Mouse (Mus musculus) G1E (cell line): Measurements from ENCODE around the gene Gtpbp3. TPM values are rescaled to one million over a fixed set of nuclear protein-coding genes. Genes with fewer than 3 reads are reported as not detected.
"Not testable (repeated sequence)": the region's sequence is repeated elsewhere in the genome, so short reads cannot be mapped to it uniquely, and the experiment has no call there.

Source experiments
- ATAC-seq: 2 replicates; pipeline ENCODE4 v1.8.0; 2016; ENCODE audit warnings: mild to moderate bottlenecking; ENCODE audit not compliant: insufficient number of reproducible peaks, poor library complexity, low FRiP score, severe bottlenecking; ENCODE audit errors: extremely low read depth
- DNase-seq: peaks from one replicate; pipeline ENCODE4 v3.0.0; 2012; ENCODE audit warnings: low spot score
- H3K27me3 ChIP-seq: 2 replicates; pipeline ENCODE4 v1.6.1; 2012; ENCODE audit warnings: mild to moderate bottlenecking, low read length, inconsistent platforms; ENCODE audit not compliant: insufficient read depth
- H3K36me3 ChIP-seq: replicated peaks from 2 replicates; pipeline ENCODE3; 2012; ENCODE audit warnings: mild to moderate bottlenecking, inconsistent platforms
- H3K4me1 ChIP-seq: 2 replicates; pipeline ENCODE4 v1.6.1; 2012; ENCODE audit warnings: low read depth, low read length, inconsistent platforms, mixed read lengths; ENCODE audit not compliant: insufficient read depth
- H3K4me3 ChIP-seq: 2 replicates; pipeline ENCODE4 v1.5.1; 2012; ENCODE audit warnings: low read depth, mild to moderate bottlenecking, inconsistent platforms, low read length, moderate library complexity, mixed read lengths
- H3K9me3 ChIP-seq: replicated peaks from 2 replicates; pipeline ENCODE4 v1.6.1; 2012; ENCODE audit warnings: inconsistent platforms
- CTCF ChIP-seq: IDR thresholded peaks from 2 replicates; pipeline ENCODE4 v1.5.1; 2012; ENCODE audit warnings: low read depth, low read length, inconsistent platforms, mixed read lengths
- GATA1 ChIP-seq: IDR thresholded peaks from 2 replicates; pipeline ENCODE4 v1.6.1; 2012; ENCODE audit warnings: borderline replicate concordance, low read length, inconsistent platforms, mixed read lengths
- GATA2 ChIP-seq: IDR thresholded peaks from 2 replicates; pipeline ENCODE4 v1.6.1; 2012; ENCODE audit warnings: low read depth, low read length, inconsistent platforms, borderline replicate concordance
- POLR2AphosphoS5 ChIP-seq: IDR thresholded peaks from 2 replicates; pipeline ENCODE4 v1.6.1; 2012; ENCODE audit warnings: low read depth, low read length, inconsistent platforms; ENCODE audit not compliant: insufficient replicate concordance
- TAL1 ChIP-seq: conservative IDR thresholded peaks from 2 replicates; pipeline ENCODE4 v1.6.1; 2012; ENCODE audit warnings: low read depth, low read length, inconsistent platforms, mixed read lengths
- polyA plus RNA-seq: library from polyadenylated mRNA; stranded (reverse); fragments of >175 nt; gene quantifications from 2 replicates; pipeline ENCODE4 v1.2.3, GENCODE M21; 2012
- total RNA-seq, 2 experiments: library from RNA; stranded (forward) in 1 of 2; stranded (reverse) in 1 of 2; fragments of 200-1000 nt in 1 of 2; fragments of >200 nt in 1 of 2; fragmentation: Nextera tagmentation in 1 of 2; gene quantifications; 2 replicates each; pipeline ENCODE4 v1.2.3; 2014 to 2017

Gtpbp3 gene
- total and polyA plus RNA-seq, 3 experiments: 6.4 to 26.1 (median 14.6) TPM

DNA sequence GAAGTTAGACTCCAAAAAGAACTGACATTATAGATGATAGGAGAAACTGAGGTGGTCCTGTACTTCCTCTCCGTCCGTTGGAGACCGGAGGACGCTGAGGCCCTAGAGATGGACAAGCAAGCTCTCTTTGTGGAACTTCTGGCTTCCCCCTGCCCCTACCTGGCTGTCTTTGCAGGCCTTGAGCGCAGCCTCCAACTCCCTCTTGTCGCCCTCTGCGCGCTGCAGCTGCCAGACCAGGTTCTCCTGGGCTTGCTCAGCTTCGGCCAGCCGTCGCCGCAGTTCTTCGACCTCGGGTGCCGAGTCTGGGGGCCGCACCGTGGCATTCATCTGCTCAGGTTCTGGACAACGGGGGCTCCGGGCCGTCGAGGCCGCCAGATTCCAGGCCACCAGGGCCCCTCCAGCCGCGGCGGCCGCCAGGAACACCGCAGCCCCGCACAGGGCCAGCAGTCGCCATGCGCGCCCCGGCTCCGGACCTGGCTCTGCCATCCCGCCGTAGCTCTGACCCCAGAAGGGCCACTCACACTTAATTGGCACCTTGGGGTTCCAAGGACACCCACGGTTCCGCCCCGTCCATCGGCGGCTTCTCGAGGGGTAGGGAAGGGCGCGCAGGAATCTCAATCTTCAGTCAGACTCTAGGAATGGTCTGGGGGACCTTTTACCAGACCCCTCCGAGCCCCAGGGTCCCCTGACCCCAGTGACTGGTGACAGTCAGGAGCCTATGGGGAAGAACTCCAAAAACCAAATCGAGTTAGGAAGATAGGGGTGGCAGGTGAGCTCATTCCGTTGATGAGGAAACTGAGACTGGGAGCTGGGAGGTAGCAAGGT, 37.5 kb downstream of the Gtpbp3 start, which contains the start of gene Ccdc194:
Gene Ccdc194 (minus strand): TSS at position 486 of the 825 bp plus-strand sequence.
- no peak for ATAC-seq
- Histone ChIP-seq H3K36me3 (no peaks in the 10 kb centered on the region), H3K4me1 (peaks cover 13% of the 10 kb centered on the region), H3K4me3 (no peak within 1 kb of the TSS), H3K9me3 (no peaks in the 10 kb centered on the region), H3K27me3 (peaks cover 57% of the 10 kb centered on the region)
- DNase-seq: no peak
- TF ChIP-seq TAL1 (no peak), GATA1 (no peak), GATA2 (no peak), CTCF (no peak), POLR2AphosphoS5 (no peak)

DNA sequence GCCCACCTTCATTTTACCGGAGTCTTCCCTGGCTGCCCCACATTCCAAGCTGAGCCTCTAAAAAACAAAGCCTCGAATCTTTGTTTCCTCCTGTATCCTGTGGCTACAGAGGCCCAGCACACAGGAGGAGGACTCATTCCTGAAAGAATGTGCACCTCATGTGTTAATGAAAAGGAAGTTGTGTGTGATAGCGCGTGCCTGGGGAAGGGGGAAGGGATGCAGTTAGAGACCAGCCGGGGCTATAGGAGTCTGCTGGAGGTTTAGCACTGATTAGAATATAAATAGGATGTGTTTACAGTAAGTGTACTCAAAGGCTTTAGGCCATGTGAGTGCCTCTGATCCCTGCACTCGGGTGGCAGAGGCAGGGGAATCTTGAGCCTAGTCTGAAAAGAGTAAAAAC, 38.4 kb downstream of the Gtpbp3 start:
- Histone ChIP-seq H3K27me3 (peaks cover 50% of the 10 kb centered on the region), H3K36me3 (no peaks in the 10 kb centered on the region), H3K9me3 (no peaks in the 10 kb centered on the region), H3K4me3 (no peak overlapping the region), H3K4me1 (peaks cover 12% of the 10 kb centered on the region)
- DNase-seq (no peak), ATAC-seq (no peak)
- TF ChIP-seq CTCF (no peak), GATA2 (no peak), TAL1 (no peak), GATA1 (no peak), POLR2AphosphoS5 (no peak)

- peaks cover 48% of the 10 kb centered on the region for H3K27me3 ChIP-seq
- TF ChIP-seq TAL1 (no peak), POLR2AphosphoS5 (no peak), GATA1 (no peak), CTCF (no peak), GATA2 (no peak)
Observed at GRCm38 (mm10) chr8:71527162-71527870, 39.4 kb downstream of the Gtpbp3 start.

GRCm38 (mm10) chr8:71528362-71529073, 40.6 kb downstream of the Gtpbp3 start:
- no peak for TF ChIP-seq POLR2AphosphoS5
- Histone ChIP-seq H3K27me3 (peaks cover 39% of the 10 kb centered on the region), H3K4me1 (peaks cover 7% of the 10 kb centered on the region), H3K4me3 (no peak overlapping the region), H3K36me3 (no peaks in the 10 kb centered on the region), H3K9me3 (no peaks in the 10 kb centered on the region)
- ATAC-seq: no peak
- no peak for DNase-seq

More at GRCm38 (mm10) chr8:71527162-71527870, 39.4 kb downstream of the Gtpbp3 start:
- H3K4me3 ChIP-seq: no peak overlapping the region
- peaks cover 7% of the 10 kb centered on the region for H3K4me1 ChIP-seq
- H3K36me3 ChIP-seq: no peaks in the 10 kb centered on the region
- H3K9me3 ChIP-seq: no peaks in the 10 kb centered on the region
- ATAC-seq: no peak
- no peak for DNase-seq

DNA sequence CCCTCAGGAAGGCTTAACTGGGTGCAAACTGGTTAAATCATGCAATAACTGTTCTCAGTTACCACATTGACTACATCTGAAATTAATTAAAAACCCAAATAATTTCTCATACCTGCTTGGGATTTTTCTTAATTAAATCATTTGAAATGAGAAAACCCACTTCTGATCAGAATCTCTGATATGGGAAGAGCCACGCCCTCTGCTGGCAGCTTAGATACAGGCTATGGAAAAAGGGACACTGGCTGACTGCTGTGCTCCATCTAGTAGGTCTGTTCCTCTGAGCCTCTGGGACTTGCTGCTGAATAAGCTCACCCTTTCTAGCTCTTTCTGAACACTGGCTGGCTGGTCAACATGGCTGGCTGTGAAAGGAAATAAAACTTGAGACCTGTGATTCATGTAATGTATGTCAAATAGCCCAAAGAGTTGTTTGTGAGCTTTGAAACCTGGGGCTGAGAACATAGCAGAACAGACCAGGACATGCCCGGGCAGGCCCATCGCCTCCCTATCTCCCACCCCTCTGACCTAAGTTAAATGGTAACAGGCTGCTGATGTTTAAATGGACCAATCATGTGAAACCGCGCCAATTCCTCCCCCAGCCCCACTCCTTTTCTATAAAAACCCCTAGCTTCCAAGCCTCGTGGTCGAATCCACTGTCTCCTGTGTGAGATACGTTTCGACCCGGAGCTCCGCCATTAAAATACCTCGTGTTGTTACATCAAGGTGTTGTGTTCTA, 43.0 kb downstream of the Gtpbp3 start:
- H3K9me3 ChIP-seq, H3K4me3 ChIP-seq, ATAC-seq, H3K36me3 ChIP-seq, DNase-seq: not testable (repeated sequence)
- Histone ChIP-seq H3K27me3 (peaks cover 26% of the 10 kb centered on the region), H3K4me1 (peaks cover 21% of the 10 kb centered on the region)
